Mouse (Mus musculus): Measurements from ENCODE around the gene Sec11a.

GRCm38 (mm10) chr7:80882830-80883505, 64.6 kb downstream of the Sec11a start:
- peak; percentile 16; the same call in 1 of the 2 replicates for TF ChIP-seq CTCF (conservative IDR thresholded peaks at IDR 0.05; ENCODE audit: low read length)
- no peak for TF ChIP-seq POU5F1 (IDR thresholded peaks at IDR 0.05; ENCODE audit: borderline replicate concordance, low read length)

All from E14TG2a.4 (cell line).